Mouse (Mus musculus) heart, embryonic 14.5 days (tissue): Measurements from ENCODE around the gene Polr2j. TPM values are rescaled to one million over a fixed set of nuclear protein-coding genes. Genes with fewer than 3 reads are reported as not detected.

ENCODE experiments used
- ATAC-seq: fragments of 200-750 bp; cut with Nextera tagmentation; 2 replicates; pipeline ENCODE4 v1.8.0; 2017; ENCODE audit warnings: low read depth, moderate TSS enrichment; ENCODE audit not compliant: insufficient number of reproducible peaks, insufficient read depth, low FRiP score
- H3K27ac ChIP-seq, 2 experiments: fragments of 200-500 bp in 1 of 2; fragments of 300-500 bp in 1 of 2; sonication (generic) in 1 of 2; replicated peaks in 1 of 2; 2 replicates each; pipeline ENCODE4 v1.5.1; 2012 to 2014; ENCODE audit warnings: low read depth in 2 of 2, low read length in 2 of 2, control low read depth in 1 of 2, mild to moderate bottlenecking in 1 of 2, mixed read lengths in 1 of 2; ENCODE audit not compliant: control insufficient read depth in 1 of 2, insufficient read depth in 1 of 2
- H3K27me3 ChIP-seq: fragments of 300-500 bp; sonication (generic); 2 replicates; pipeline ENCODE4 v1.6.1; 2014; ENCODE audit warnings: mild to moderate bottlenecking, low read length, control low read depth; ENCODE audit not compliant: control insufficient read depth, insufficient read depth
- H3K36me3 ChIP-seq: fragments of 300-500 bp; sonication (generic); 2 replicates; pipeline ENCODE4 v1.6.1; 2014; ENCODE audit warnings: mild to moderate bottlenecking, control low read depth, low read length, mixed read lengths; ENCODE audit not compliant: control insufficient read depth, insufficient read depth
- H3K4me1 ChIP-seq, 2 experiments: fragments of 200-500 bp in 1 of 2; fragments of 300-500 bp in 1 of 2; sonication (generic) in 1 of 2; 2 replicates each; pipeline ENCODE4 v1.6.1; 2012 to 2014; ENCODE audit warnings: low read length in 2 of 2, control low read depth in 1 of 2, mixed read lengths in 1 of 2; ENCODE audit not compliant: control insufficient read depth in 2 of 2, insufficient read depth in 2 of 2
- H3K4me2 ChIP-seq: fragments of 300-500 bp; sonication (generic); 2 replicates; pipeline ENCODE4 v1.6.1; 2014; ENCODE audit warnings: mild to moderate bottlenecking, low read length
- H3K4me3 ChIP-seq, 2 experiments: fragments of 200-500 bp in 1 of 2; fragments of 300-500 bp in 1 of 2; sonication (generic) in 1 of 2; 2 replicates each; pipeline ENCODE4 v1.5.1; 2012 to 2014; ENCODE audit warnings: low read length in 2 of 2, mild to moderate bottlenecking in 2 of 2, control low read depth in 1 of 2, low read depth in 1 of 2, moderate library complexity in 1 of 2; ENCODE audit not compliant: control insufficient read depth in 1 of 2, insufficient read depth in 1 of 2
- H3K9ac ChIP-seq: fragments of 300-500 bp; sonication (generic); 2 replicates; pipeline ENCODE4 v1.6.1; 2014; ENCODE audit warnings: mild to moderate bottlenecking, low read length
- H3K9me3 ChIP-seq: fragments of 300-500 bp; sonication (generic); 2 replicates; pipeline ENCODE4 v1.6.1; 2016; ENCODE audit warnings: low read length, control low read depth; ENCODE audit not compliant: control insufficient read depth
- WGBS: fragments of 180-500 bp; shearing (Covaris S2); extraction: QIAGEN DNeasy Blood & Tissue Kit; methylation state at CpG from one replicate; pipeline ENCODE4 v1.1.7; 2014; 5-methylcytosine and 5-hydroxymethylcytosine counted together
- polyA plus RNA-seq: library from polyadenylated mRNA; unstranded; fragments of >200 nt; fragmentation: Nextera tagmentation; extraction: Ambion mirVana; gene quantifications from 2 replicates; pipeline ENCODE4 v1.2.1, GENCODE M21; 2014

The Polr2j gene
- polyA plus RNA-seq, 1 experiment from 2014 or later, result 178 TPM

GRCm38 (mm10) chr5:136139393-136139792 lies 23.0 kb downstream of the Polr2j start:
- no peak overlapping the region for H3K27ac ChIP-seq
- no peak for ATAC-seq
- peaks cover 39% of the 10 kb centered on the region for H3K36me3 ChIP-seq
- 0 out of 2 replicates have a peak, but pooled peaks cover 9% of the 10 kb centered on the region for H3K9me3 ChIP-seq
- WGBS, result 90% methylated on average over 13 of the region's 13 CpGs
- H3K4me3 ChIP-seq, result no peak overlapping the region
- H3K27me3 ChIP-seq, result no peaks in the 10 kb centered on the region
- H3K9ac ChIP-seq, result no peak overlapping the region
- H3K4me1 ChIP-seq, result peaks cover 6 to 14% of the 10 kb centered on the region in 2 experiments
- H3K4me2 ChIP-seq, result no peak overlapping the region

GRCm38 (mm10) chr5:136140057-136140482 lies 23.6 kb downstream of the Polr2j start:
- Histone ChIP-seq H3K4me3 (no peak overlapping the region), H3K27ac (no peak overlapping the region), H3K4me2 (no peak overlapping the region), H3K36me3 (peaks cover 39% of the 10 kb centered on the region), H3K9ac (no peak overlapping the region), H3K27me3 (no peaks in the 10 kb centered on the region), H3K9me3 (0 out of 2 replicates have a peak, but pooled peaks cover 9% of the 10 kb centered on the region), H3K4me1 (peaks cover 5 to 10% of the 10 kb centered on the region in 2 experiments)
- 92% methylated on average over 10 of the region's 10 CpGs for WGBS
- ATAC-seq, result no peak

- Histone ChIP-seq H3K4me1 (no peaks in the 10 kb centered on the region), H3K9me3 (0 out of 2 replicates have a peak, but pooled peaks cover 9% of the 10 kb centered on the region), H3K4me3 (no peak overlapping the region), H3K27ac (no peak overlapping the region), H3K27me3 (no peaks in the 10 kb centered on the region), H3K4me2 (no peak overlapping the region), H3K9ac (no peak overlapping the region), H3K36me3 (peaks cover 39% of the 10 kb centered on the region)
- ATAC-seq, result no peak
- WGBS, result 86% methylated on average over 5 of the region's 5 CpGs
Observed at GRCm38 (mm10) chr5:136142746-136143145, 26.3 kb downstream of the Polr2j start.

GRCm38 (mm10) chr5:136143161-136143755 lies 26.8 kb downstream of the Polr2j start:
- Histone ChIP-seq H3K27ac (no peak overlapping the region), H3K9ac (no peak overlapping the region), H3K4me3 (no peak overlapping the region), H3K36me3 (peaks cover 37% of the 10 kb centered on the region), H3K27me3 (no peaks in the 10 kb centered on the region), H3K4me2 (no peak overlapping the region), H3K4me1 (no peaks in the 10 kb centered on the region), H3K9me3 (0 out of 2 replicates have a peak, but pooled peaks cover 9% of the 10 kb centered on the region)
- no peak for ATAC-seq
- 83% methylated on average over 6 of the region's 6 CpGs for WGBS

DNA sequence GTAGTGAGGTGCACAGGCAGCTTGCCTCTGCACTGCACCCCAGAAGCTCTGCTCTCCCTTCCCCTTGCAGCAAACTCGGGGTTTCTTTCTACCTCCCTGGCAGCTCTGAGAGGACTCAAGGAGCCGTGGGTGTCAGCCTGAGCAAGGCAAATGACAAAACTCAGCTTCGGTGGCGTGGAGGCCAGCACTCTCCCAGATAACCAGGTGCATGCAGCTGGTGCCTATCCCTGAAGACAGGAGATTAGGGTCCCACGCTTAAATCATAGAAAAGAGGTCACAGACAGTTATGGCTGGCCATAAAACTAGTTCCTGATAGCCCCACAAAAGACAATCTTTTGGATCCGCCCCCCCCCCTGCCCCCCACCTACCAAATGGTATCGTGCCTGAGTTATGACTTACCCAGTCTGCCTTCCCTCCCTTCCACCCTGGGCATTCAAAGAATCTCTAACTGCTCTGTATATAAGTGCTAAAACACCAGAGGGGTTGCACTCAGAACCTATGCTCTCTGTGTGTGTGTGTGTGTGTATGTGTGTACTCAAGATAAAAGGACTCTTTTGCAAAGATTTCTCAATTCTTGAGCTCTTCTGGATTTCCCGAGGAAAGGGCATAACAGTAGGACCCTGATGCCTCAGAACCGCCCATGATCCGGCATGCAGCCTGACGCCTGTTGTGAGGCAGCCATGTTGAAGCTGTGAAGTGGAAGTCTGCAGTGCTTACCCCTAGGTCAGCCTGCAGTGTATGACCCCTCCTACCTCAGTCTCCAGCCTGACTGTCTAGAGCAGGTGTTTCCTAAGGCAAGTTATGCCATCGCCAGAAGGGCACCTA lies 28.4 kb downstream of the Polr2j start:
- no peak for ATAC-seq

DNA sequence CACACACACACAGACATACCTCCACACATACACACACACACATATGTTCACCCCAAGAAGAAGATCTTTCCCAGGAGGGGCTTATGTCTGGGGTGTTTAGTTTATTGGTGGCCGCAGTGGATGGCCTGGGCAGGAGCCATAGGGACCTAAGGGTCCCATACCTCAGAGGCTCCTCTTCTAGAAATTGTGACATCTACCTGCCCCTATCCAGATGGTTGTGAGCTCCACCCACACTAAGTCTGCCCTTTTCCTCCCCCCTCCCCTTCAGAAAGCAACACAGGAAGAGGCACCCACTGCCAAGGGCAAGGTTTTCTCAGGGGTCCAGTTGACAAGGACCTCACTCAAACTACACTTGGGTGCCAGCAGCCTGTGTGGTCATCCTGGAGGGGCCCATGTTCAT lies 30.5 kb downstream of the Polr2j start:
- Histone ChIP-seq H3K27me3 (no peaks in the 10 kb centered on the region), H3K9me3 (0 out of 2 replicates have a peak, but pooled peaks cover 9% of the 10 kb centered on the region), H3K9ac (no peak overlapping the region), H3K36me3 (peaks cover 4% of the 10 kb centered on the region; the same call in 1 of the 2 replicates), H3K27ac (no peak overlapping the region), H3K4me3 (no peak overlapping the region), H3K4me2 (no peak overlapping the region), H3K4me1 (no peaks in the 10 kb centered on the region)
- ATAC-seq, result no peak
- WGBS, result 75% methylated on average over 1 of the region's 1 CpGs

More for the DNA sequence above, 28.4 kb downstream of the Polr2j start:
- 57% methylated on average over 12 of the region's 12 CpGs for WGBS
- H3K27me3 ChIP-seq, result no peaks in the 10 kb centered on the region
- peaks cover 25% of the 10 kb centered on the region for H3K36me3 ChIP-seq
- H3K4me1 ChIP-seq, result no peaks in the 10 kb centered on the region
- H3K4me3 ChIP-seq, result no peak overlapping the region
- H3K4me2 ChIP-seq, result no peak overlapping the region
- H3K27ac ChIP-seq, result no peak overlapping the region
- H3K9ac ChIP-seq, result no peak overlapping the region
- H3K9me3 ChIP-seq, result 0 out of 2 replicates have a peak, but pooled peaks cover 9% of the 10 kb centered on the region

- Histone ChIP-seq H3K36me3 (no peaks in the 10 kb centered on the region), H3K27me3 (no peaks in the 10 kb centered on the region), H3K4me2 (no peak overlapping the region), H3K4me3 (no peak overlapping the region), H3K9ac (no peak overlapping the region), H3K4me1 (no peaks in the 10 kb centered on the region), H3K9me3 (0 out of 2 replicates have a peak, but pooled peaks cover 6% of the 10 kb centered on the region), H3K27ac (no peak overlapping the region)
- WGBS, result 66% methylated on average over 8 of the region's 8 CpGs
- ATAC-seq, result no peak
Observed at GRCm38 (mm10) chr5:136147704-136148103, 31.3 kb downstream of the Polr2j start.
